Mouse (Mus musculus): ENCODE results near the gene Taar9. TPM values are rescaled to one million over a fixed set of nuclear protein-coding genes. Genes with fewer than 3 reads are reported as not detected.

Taar9 gene
- polyA plus RNA-seq, 1 experiment from 2014 or later: not detected

Other genes with a start within 250 kb of the Taar9 start
- 2.0 TPM in 2 replicates for gene Vnn1, start 214.8 kb downstream of the Taar9 start, polyA plus RNA-seq (2015; fragmentation: Nextera tagmentation; extraction: Ambion mirVana)
- not detected in 2 replicates for gene Taar1, start 189.2 kb downstream of the Taar9 start, polyA plus RNA-seq (2015; fragmentation: Nextera tagmentation; extraction: Ambion mirVana)
- gene Taar2, start 171.0 kb downstream of the Taar9 start, polyA plus RNA-seq (2015; fragmentation: Nextera tagmentation; extraction: Ambion mirVana): 0.22 TPM in 1 of 2 replicates, not detected in the other
- not detected in 2 replicates for gene Taar3, start 160.0 kb downstream of the Taar9 start, polyA plus RNA-seq (2015; fragmentation: Nextera tagmentation; extraction: Ambion mirVana)
- not detected in 2 replicates for gene Taar4, start 149.0 kb downstream of the Taar9 start, polyA plus RNA-seq (2015; fragmentation: Nextera tagmentation; extraction: Ambion mirVana)
- 0.36 TPM in 1 of 2 replicates, not detected in the other for gene Taar5, start 138.8 kb downstream of the Taar9 start, polyA plus RNA-seq (2015; fragmentation: Nextera tagmentation; extraction: Ambion mirVana)
- not detected in 2 replicates for gene Taar6, start 123.9 kb downstream of the Taar9 start, polyA plus RNA-seq (2015; fragmentation: Nextera tagmentation; extraction: Ambion mirVana)
- gene Taar7a, start 116.1 kb downstream of the Taar9 start, polyA plus RNA-seq (2015; fragmentation: Nextera tagmentation; extraction: Ambion mirVana): not detected in 2 replicates
- not detected in 2 replicates for gene Taar7b, start 109.6 kb downstream of the Taar9 start, polyA plus RNA-seq (2015; fragmentation: Nextera tagmentation; extraction: Ambion mirVana)
- not detected in 2 replicates for gene Taar7d, start 82.3 kb downstream of the Taar9 start, polyA plus RNA-seq (2015; fragmentation: Nextera tagmentation; extraction: Ambion mirVana)
- gene Taar7e, start 71.9 kb downstream of the Taar9 start, polyA plus RNA-seq (2015; fragmentation: Nextera tagmentation; extraction: Ambion mirVana): not detected in 2 replicates
- gene Taar7f, start 60.0 kb downstream of the Taar9 start, polyA plus RNA-seq (2015; fragmentation: Nextera tagmentation; extraction: Ambion mirVana): not detected in 2 replicates
- not detected in 2 replicates for gene Taar8a, start 33.0 kb downstream of the Taar9 start, polyA plus RNA-seq (2015; fragmentation: Nextera tagmentation; extraction: Ambion mirVana)
- gene Taar8b, start 17.2 kb downstream of the Taar9 start, polyA plus RNA-seq (2015; fragmentation: Nextera tagmentation; extraction: Ambion mirVana): not detected in 2 replicates
- not detected in 2 replicates for gene Taar8c, start 7.6 kb downstream of the Taar9 start, polyA plus RNA-seq (2015; fragmentation: Nextera tagmentation; extraction: Ambion mirVana)
- 108 and 115 TPM in 2 replicates for gene Stx7, start 39.8 kb upstream of the Taar9 start, polyA plus RNA-seq (2015; fragmentation: Nextera tagmentation; extraction: Ambion mirVana)
- gene Moxd1, start 114.0 kb upstream of the Taar9 start, polyA plus RNA-seq (2015; fragmentation: Nextera tagmentation; extraction: Ambion mirVana): 21.4 and 26.1 TPM in 2 replicates